In the genomic region with DNA sequence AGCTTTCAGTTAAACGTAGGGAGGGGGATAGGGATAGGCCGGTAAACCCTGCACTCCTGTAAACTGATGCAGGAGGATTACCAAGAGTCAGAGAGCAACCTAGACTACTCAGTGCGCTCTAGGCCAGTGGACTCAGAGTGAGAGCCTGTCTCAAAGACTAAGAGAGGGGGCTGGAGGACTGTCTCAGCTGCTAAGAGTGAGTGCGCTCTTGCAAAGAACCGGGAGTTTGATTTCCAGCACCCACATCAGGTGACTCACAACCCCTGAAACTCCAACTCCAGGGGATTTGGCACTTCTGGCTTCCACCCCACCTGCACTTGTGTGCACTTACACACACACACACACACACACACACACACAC, we compare ENCODE assay signal across 8 mouse cellular contexts. TPM values are rescaled to one million over a fixed set of nuclear protein-coding genes. Genes with fewer than 3 reads are reported as not detected.
DNase-seq lines count a peak whose midpoint lies in the region; ATAC-seq and TF ChIP-seq lines count a peak whose summit lies in the region.

No protein-coding gene starts in this region.

- no peak for TF ChIP-seq EP300 in stomach, postnatal 0 days (optimal IDR thresholded peaks at IDR 0.05)

- H3K9ac ChIP-seq in heart, embryonic 12.5 days = no peak overlapping the region
- 0 out of 2 replicates have a peak overlapping the region, but pooled peaks have one; percentile 7 for H3K9ac ChIP-seq in limb, embryonic 15.5 days
- H3K9ac ChIP-seq in stomach, postnatal 0 days (ENCODE audit: low read length) = 0 out of 2 replicates have a peak overlapping the region, but pooled peaks have one; percentile 8

- H3K4me3 ChIP-seq in heart, embryonic 12.5 days = peak overlapping the region; percentile 45; the same call in 1 of the 2 replicates
- H3K4me3 ChIP-seq in testis, adult 2 months (ENCODE audit: control insufficient read depth, low read depth, low read length) = peak overlapping the region; percentile 81
- peak overlapping the region; percentile 30; the same call in 1 of the 2 replicates for H3K4me3 ChIP-seq in limb, embryonic 15.5 days
- H3K4me3 ChIP-seq in stomach, postnatal 0 days (ENCODE audit: low read depth, low read length) = no peak overlapping the region

- no peaks in the 10 kb centered on the region for H3K36me3 ChIP-seq in heart, embryonic 12.5 days
- no peaks in the 10 kb centered on the region for H3K36me3 ChIP-seq in testis, adult 2 months (ENCODE audit: control insufficient read depth, insufficient read depth, low read length)
- no peaks in the 10 kb centered on the region for H3K36me3 ChIP-seq in limb, embryonic 15.5 days
- no peaks in the 10 kb centered on the region for H3K36me3 ChIP-seq in stomach, postnatal 0 days (ENCODE audit: control insufficient read depth, insufficient read depth, low read length)

- DNase-seq in heart, adult 9 months (ENCODE audit: low spot score in 2 of 2) = no peak
- DNase-seq in testis, postnatal 10 days (ENCODE audit: low spot score) = no peak
- no peak for DNase-seq in stomach, postnatal 0 days (ENCODE audit: low spot score)
- no peak for DNase-seq in right cerebral cortex, postnatal 4 days
- DNase-seq in T-cell, adult 2 months (ENCODE audit: low spot score) = no peak

- 0 out of 2 replicates have a peak, but pooled peaks cover under 1% of the 10 kb centered on the region for H3K27me3 ChIP-seq in heart, embryonic 12.5 days (replicated peaks)
- H3K27me3 ChIP-seq in testis, adult 2 months (ENCODE audit: control insufficient read depth, insufficient read depth, low read length) = no peaks in the 10 kb centered on the region
- H3K27me3 ChIP-seq in limb, embryonic 15.5 days = 0 out of 2 replicates have a peak, but pooled peaks cover 5% of the 10 kb centered on the region
- H3K27me3 ChIP-seq in stomach, postnatal 0 days (ENCODE audit: control insufficient read depth, insufficient read depth, low read length) = no peaks in the 10 kb centered on the region

- H3K27ac ChIP-seq in heart, embryonic 12.5 days (ENCODE audit: poor library complexity, severe bottlenecking) = no peak overlapping the region
- H3K27ac ChIP-seq in testis, adult 2 months (ENCODE audit: control insufficient read depth, insufficient read depth, low read depth, low read length) = no peak overlapping the region
- no peak overlapping the region for H3K27ac ChIP-seq in limb, embryonic 15.5 days
- no peak overlapping the region for H3K27ac ChIP-seq in stomach, postnatal 0 days (replicated peaks)

- peak overlapping the region; percentile 73 for H3K4me2 ChIP-seq in heart, embryonic 12.5 days
- peak overlapping the region; percentile 67 for H3K4me2 ChIP-seq in limb, embryonic 15.5 days
- H3K4me2 ChIP-seq in stomach, postnatal 0 days (replicated peaks; ENCODE audit: low read depth) = peak overlapping the region; percentile 50; the same call in 1 of the 2 replicates

- H3K9me3 ChIP-seq in heart, embryonic 12.5 days (replicated peaks) = no peaks in the 10 kb centered on the region
- H3K9me3 ChIP-seq in limb, embryonic 15.5 days = no peaks in the 10 kb centered on the region
- H3K9me3 ChIP-seq in stomach, postnatal 0 days (ENCODE audit: control insufficient read depth, low read length) = no peaks in the 10 kb centered on the region

- peaks cover 16% of the 10 kb centered on the region for H3K4me1 ChIP-seq in heart, embryonic 12.5 days (replicated peaks)
- H3K4me1 ChIP-seq in testis, adult 2 months (ENCODE audit: control insufficient read depth, insufficient read depth, low read length) = peaks cover 12% of the 10 kb centered on the region
- peaks cover 25% of the 10 kb centered on the region for H3K4me1 ChIP-seq in limb, embryonic 15.5 days
- H3K4me1 ChIP-seq in stomach, postnatal 0 days (replicated peaks; ENCODE audit: control insufficient read depth, insufficient read depth) = 0 out of 2 replicates have a peak, but pooled peaks cover 3% of the 10 kb centered on the region

- no peak for ATAC-seq in heart, embryonic 12.5 days (ENCODE audit: insufficient number of reproducible peaks, low FRiP score)
- no peak for ATAC-seq in limb, embryonic 15.5 days (ENCODE audit: insufficient number of reproducible peaks, low FRiP score, low TSS enrichment, low read depth)
- ATAC-seq in stomach, postnatal 0 days (ENCODE audit: low FRiP score, low TSS enrichment) = no peak

- no peak for TF ChIP-seq POLR2A in testis, adult 2 months (IDR thresholded peaks at IDR 0.05; ENCODE audit: control insufficient read depth, low read depth, low read length)

- 30% methylated on average over 5 of the region's 5 CpGs for WGBS in heart, embryonic 12.5 days
- WGBS in limb, embryonic 15.5 days = 22% methylated on average over 5 of the region's 5 CpGs
- 33% methylated on average over 5 of the region's 5 CpGs for whole genome bisulfite sequencing in stomach, postnatal 0 days

- TF ChIP-seq CTCF in testis, adult 2 months (IDR thresholded peaks at IDR 0.05; ENCODE audit: control insufficient read depth, insufficient read depth, insufficient replicate concordance, low read depth, low read length) = no peak
- TF ChIP-seq CTCF in stomach, postnatal 0 days (IDR thresholded peaks at IDR 0.05; ENCODE audit: low read depth) = no peak

RNA-seq across cellular contexts. Expression of a gene that starts 0.6 kb away (rescaled TPM):
- 0.27 and 0.32 TPM in 2 replicates for polyA plus RNA-seq in heart, embryonic 12.5 days (2016; fragmentation: Nextera tagmentation; extraction: Ambion mirVana)
- 57.5 and 61.2 TPM in 2 replicates for polyA plus RNA-seq in testis, adult 2 months (2012; rRNA removed)
- 1.1 and 1.3 TPM in 2 replicates for polyA plus RNA-seq in limb, embryonic 15.5 days (2015; fragmentation: Nextera tagmentation; extraction: Ambion mirVana)
- polyA plus RNA-seq in stomach, postnatal 0 days (2015; fragmentation: Nextera tagmentation; extraction: Ambion mirVana) = 0.35 and 0.36 TPM in 2 replicates

RNA-seq across cellular contexts. Expression of a gene that starts 37.4 kb away (rescaled TPM):
- 0.32 TPM in 1 of 2 replicates, not detected in the other for polyA plus RNA-seq in heart, embryonic 12.5 days (2016; fragmentation: Nextera tagmentation; extraction: Ambion mirVana)
- 19.3 and 19.6 TPM in 2 replicates for polyA plus RNA-seq in testis, adult 2 months (2012; rRNA removed)
- polyA plus RNA-seq in limb, embryonic 15.5 days (2015; fragmentation: Nextera tagmentation; extraction: Ambion mirVana) = 0.15 and 0.17 TPM in 2 replicates
- 0.35 and 0.58 TPM in 2 replicates for polyA plus RNA-seq in stomach, postnatal 0 days (2015; fragmentation: Nextera tagmentation; extraction: Ambion mirVana)

RNA-seq across cellular contexts. Expression of a gene that starts 52.6 kb away (rescaled TPM):
- polyA plus RNA-seq in heart, embryonic 12.5 days (2016; fragmentation: Nextera tagmentation; extraction: Ambion mirVana) = 5.5 and 5.9 TPM in 2 replicates
- 13.9 and 15.2 TPM in 2 replicates for polyA plus RNA-seq in testis, adult 2 months (2012; rRNA removed)
- 22.4 and 29.7 TPM in 2 replicates for polyA plus RNA-seq in limb, embryonic 15.5 days (2015; fragmentation: Nextera tagmentation; extraction: Ambion mirVana)
- polyA plus RNA-seq in stomach, postnatal 0 days (2015; fragmentation: Nextera tagmentation; extraction: Ambion mirVana) = 12.5 and 14.7 TPM in 2 replicates

RNA-seq across cellular contexts. Expression of a gene that starts 59.5 kb away (rescaled TPM):
- polyA plus RNA-seq in heart, embryonic 12.5 days (2016; fragmentation: Nextera tagmentation; extraction: Ambion mirVana) = 785 and 816 TPM in 2 replicates
- 600 and 645 TPM in 2 replicates for polyA plus RNA-seq in testis, adult 2 months (2012; rRNA removed)
- 866 and 1,120 TPM in 2 replicates for polyA plus RNA-seq in limb, embryonic 15.5 days (2015; fragmentation: Nextera tagmentation; extraction: Ambion mirVana)
- 1,058 and 1,265 TPM in 2 replicates for polyA plus RNA-seq in stomach, postnatal 0 days (2015; fragmentation: Nextera tagmentation; extraction: Ambion mirVana)

Comparison
In these comparisons a context has a peak if more than half of its experiments do, and no peak if none do; other contexts are left out.
1. RNA of a gene that starts 0.6 kb away (polyA plus RNA-seq): 57.5 to 61.2 TPM in testis, adult 2 months; 1.1 to 1.3 TPM in limb, embryonic 15.5 days, 0.35 to 0.36 TPM in stomach, postnatal 0 days and 0.27 to 0.32 TPM in heart, embryonic 12.5 days; every median in the first group is over 10 times any median in the second.
2. RNA of a gene that starts 37.4 kb away (polyA plus RNA-seq): 19.3 to 19.6 TPM in testis, adult 2 months; 0.35 to 0.58 TPM in stomach, postnatal 0 days, 0.32 TPM in heart, embryonic 12.5 days and 0.15 to 0.17 TPM in limb, embryonic 15.5 days; every median in the first group is over 10 times any median in the second.
3. Peak in every context shown above with its lines, with median percentiles within 50 percentile points of each other: H3K4me2 ChIP-seq.